Mouse (Mus musculus): ENCODE measurements around the gene Rfc4. TPM values are rescaled to one million over a fixed set of nuclear protein-coding genes. Genes with fewer than 3 reads are reported as not detected.

The Rfc4 gene
- polyA plus RNA-seq, 1 experiment from 2014 or later: 71.7 TPM

DNA sequence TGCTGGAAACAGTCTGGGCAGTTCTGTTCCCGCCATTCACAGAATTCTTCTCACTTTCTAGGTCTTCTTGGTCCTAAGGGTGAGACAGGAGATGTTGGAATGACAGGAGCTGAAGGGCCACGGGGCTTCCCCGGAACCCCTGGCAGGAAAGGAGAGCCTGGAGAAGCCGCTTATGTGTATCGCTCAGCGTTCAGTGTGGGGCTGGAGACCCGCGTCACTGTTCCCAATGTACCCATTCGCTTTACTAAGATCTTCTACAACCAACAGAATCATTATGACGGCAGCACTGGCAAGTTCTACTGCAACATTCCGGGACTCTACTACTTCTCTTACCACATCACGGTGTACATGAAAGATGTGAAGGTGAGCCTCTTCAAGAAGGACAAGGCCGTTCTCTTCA is 29.5 kb upstream of the Rfc4 start:
- 95% methylated on average over 13 of the region's 13 CpGs for WGBS

DNA sequence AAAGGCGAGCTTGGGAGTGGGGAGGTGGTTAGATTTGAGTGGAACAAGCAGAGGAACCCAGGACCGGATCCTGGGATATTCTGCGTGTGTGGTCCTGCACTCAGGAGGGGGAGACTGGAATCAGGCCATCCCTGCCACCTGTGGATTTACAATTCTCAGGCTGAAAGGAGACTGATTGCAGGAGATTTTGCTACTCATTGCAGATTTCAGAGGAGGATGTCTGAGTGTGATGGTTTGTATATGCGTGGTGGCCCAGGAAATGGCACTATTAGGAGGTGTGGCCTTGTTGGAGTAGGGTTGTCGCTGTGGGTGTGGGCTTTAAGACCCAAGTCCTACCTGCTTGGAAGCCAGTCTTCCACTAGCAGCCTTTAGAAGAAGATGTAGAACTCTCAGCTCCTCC is 26.7 kb upstream of the Rfc4 start:
- no peak for ATAC-seq (replicated peaks)
- no peak overlapping the region for H3K4me3 ChIP-seq
- H3K9me3 ChIP-seq: no peaks in the 10 kb centered on the region
- WGBS: 88% methylated on average over 5 of the region's 5 CpGs
- no peak overlapping the region for H3K9ac ChIP-seq (replicated peaks)
- no peaks in the 10 kb centered on the region for H3K4me1 ChIP-seq
- no peaks in the 10 kb centered on the region for H3K36me3 ChIP-seq
- H3K4me2 ChIP-seq (replicated peaks): no peak overlapping the region
- no peak overlapping the region for H3K27ac ChIP-seq (replicated peaks)
- H3K27me3 ChIP-seq: no peaks in the 10 kb centered on the region

More for the DNA sequence above, 29.5 kb upstream of the Rfc4 start:
- no peak for ATAC-seq (replicated peaks)
- Histone ChIP-seq H3K36me3 (no peaks in the 10 kb centered on the region), H3K9ac (replicated peaks) (no peak overlapping the region), H3K9me3 (no peaks in the 10 kb centered on the region), H3K27me3 (no peaks in the 10 kb centered on the region), H3K27ac (replicated peaks) (no peak overlapping the region), H3K4me3 (no peak overlapping the region), H3K4me2 (replicated peaks) (no peak overlapping the region), H3K4me1 (no peaks in the 10 kb centered on the region)

DNA sequence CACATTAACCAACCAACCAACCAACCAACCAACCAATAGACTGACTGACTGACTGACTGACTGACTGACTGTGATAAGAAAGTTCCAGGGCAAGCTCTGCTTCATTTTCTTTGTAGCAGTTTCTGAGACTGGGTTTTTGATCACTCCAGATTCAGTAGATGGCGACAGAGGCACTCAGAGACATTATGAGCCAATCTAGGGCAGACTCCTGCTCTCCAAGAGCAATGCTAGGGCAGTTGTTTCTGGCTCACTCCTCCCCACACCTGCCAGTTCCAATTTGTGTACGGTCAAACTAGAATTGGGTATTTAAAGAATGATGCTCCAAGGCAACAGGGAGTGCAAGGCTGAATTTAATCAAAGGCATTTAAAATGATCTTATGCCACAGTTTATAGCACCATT is 23.9 kb upstream of the Rfc4 start:
- no peaks in the 10 kb centered on the region for H3K9me3 ChIP-seq
- no peak overlapping the region for H3K27ac ChIP-seq (replicated peaks)
- no peak overlapping the region for H3K9ac ChIP-seq (replicated peaks)
- no peaks in the 10 kb centered on the region for H3K4me1 ChIP-seq
- H3K27me3 ChIP-seq: no peaks in the 10 kb centered on the region
- 22% methylated on average over 2 of the region's 2 CpGs for WGBS
- H3K4me2 ChIP-seq (replicated peaks): no peak overlapping the region
- H3K36me3 ChIP-seq: no peaks in the 10 kb centered on the region
- H3K4me3 ChIP-seq: no peak overlapping the region
- no peak for ATAC-seq (replicated peaks)

DNA sequence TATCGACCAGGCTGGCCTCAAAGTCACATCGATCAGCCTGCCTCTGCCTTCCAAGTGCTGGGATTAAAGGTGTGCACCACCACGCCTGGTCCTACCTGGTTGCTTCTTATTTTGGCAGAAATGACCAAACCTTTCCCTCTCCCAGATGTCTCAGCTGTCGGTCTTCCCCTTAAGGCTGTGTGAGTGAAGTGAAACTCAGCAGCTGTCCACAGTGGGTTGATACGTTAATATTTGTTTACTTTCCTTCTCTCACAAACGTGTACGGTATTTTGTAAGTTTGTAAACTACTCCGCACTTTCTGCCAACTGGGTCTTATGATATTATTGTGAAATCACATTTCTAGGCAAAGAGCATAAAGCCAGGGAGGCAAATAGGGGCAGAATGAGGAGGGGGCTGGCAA is 21.9 kb upstream of the Rfc4 start:
- no peak overlapping the region for H3K27ac ChIP-seq (replicated peaks)
- H3K9ac ChIP-seq (replicated peaks): no peak overlapping the region
- H3K4me3 ChIP-seq: no peak overlapping the region
- ATAC-seq (replicated peaks): no peak
- no peaks in the 10 kb centered on the region for H3K9me3 ChIP-seq
- H3K27me3 ChIP-seq: no peaks in the 10 kb centered on the region
- H3K36me3 ChIP-seq: no peaks in the 10 kb centered on the region
- WGBS: 91% methylated on average over 8 of the region's 8 CpGs
- no peak overlapping the region for H3K4me2 ChIP-seq (replicated peaks)
- H3K4me1 ChIP-seq: no peaks in the 10 kb centered on the region

DNA sequence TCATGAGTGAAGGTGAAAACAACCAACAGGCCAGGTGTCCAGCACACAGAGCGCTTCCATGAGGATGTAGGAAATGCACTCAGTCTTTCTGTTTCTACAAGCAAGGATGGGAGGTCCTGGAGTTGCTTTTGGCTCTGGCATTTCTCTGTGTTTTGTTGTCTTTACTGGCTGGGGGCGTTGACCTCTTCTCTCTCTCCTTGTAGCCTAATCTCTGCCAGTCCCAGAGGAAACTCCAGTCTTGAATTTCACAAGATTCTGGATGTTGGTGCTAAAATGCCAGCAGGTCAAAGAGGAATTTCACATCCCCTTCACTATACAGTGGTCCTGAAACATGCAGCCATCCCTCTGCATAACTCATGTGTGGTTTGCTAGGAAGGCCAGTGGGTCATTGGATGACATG is 21.4 kb upstream of the Rfc4 start:
- Histone ChIP-seq H3K9me3 (no peaks in the 10 kb centered on the region), H3K27ac (replicated peaks) (no peak overlapping the region), H3K36me3 (no peaks in the 10 kb centered on the region), H3K4me3 (no peak overlapping the region), H3K27me3 (no peaks in the 10 kb centered on the region), H3K4me2 (replicated peaks) (no peak overlapping the region), H3K4me1 (no peaks in the 10 kb centered on the region), H3K9ac (replicated peaks) (no peak overlapping the region)
- WGBS: 85% methylated on average over 2 of the region's 2 CpGs
- no peak for ATAC-seq (replicated peaks)

DNA sequence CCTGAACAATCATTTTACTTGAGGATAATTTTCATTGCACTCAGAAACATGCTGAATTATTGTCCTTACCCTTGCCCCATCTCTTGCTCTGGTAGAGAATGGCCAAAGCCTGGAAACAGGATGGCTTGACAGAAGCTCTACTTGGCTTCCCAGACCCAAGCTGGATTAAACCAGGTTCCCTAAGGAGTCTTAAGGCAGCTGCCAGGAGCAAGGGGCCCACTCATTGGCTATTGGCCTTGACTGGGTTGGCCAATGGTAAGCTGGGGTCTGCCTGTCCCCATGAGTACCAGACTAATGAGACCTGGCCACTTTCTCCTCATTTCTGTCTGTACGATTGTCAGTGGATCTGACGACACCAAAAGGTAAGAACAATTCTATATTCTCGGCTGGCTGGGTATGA is 18.7 kb upstream of the Rfc4 start, which contains the start of gene Adipoq:
Gene Adipoq (plus strand): TSS at position 257 of the 400 bp plus-strand sequence.
- H3K4me1 ChIP-seq: no peaks in the 10 kb centered on the region
- WGBS: 78% methylated on average over 3 of the region's 3 CpGs
- ATAC-seq (replicated peaks): no peak
- H3K27me3 ChIP-seq: no peaks in the 10 kb centered on the region
- no peaks in the 10 kb centered on the region for H3K9me3 ChIP-seq
- H3K4me2 ChIP-seq (replicated peaks): no peak within 1 kb of the TSS
- no peak within 1 kb of the TSS for H3K9ac ChIP-seq (replicated peaks)
- no peak within 1 kb of the TSS for H3K4me3 ChIP-seq
- no peak within 1 kb of the TSS for H3K27ac ChIP-seq (replicated peaks)
- H3K36me3 ChIP-seq: no peaks in the 10 kb centered on the region

DNA sequence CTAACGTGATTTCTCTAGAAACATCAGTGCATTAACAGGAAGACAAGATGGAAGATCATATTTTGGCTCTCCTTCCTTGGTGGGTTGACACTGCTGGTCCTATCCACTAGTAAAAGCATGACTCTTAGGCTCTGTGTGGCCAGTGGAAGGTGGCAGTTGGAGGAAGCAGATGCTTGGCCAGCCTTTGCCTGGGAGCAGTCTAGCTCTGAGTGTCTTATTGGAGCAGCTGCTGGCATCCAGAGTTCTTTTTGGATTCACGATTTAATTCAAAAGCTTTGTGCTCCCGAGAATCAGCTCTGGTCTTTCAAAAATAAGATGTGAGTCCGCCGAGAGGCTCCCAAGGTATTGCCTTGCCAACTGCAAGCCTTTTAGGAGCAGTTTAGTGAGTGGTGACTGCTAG is 17.7 kb upstream of the Rfc4 start:
- Histone ChIP-seq H3K27me3 (no peaks in the 10 kb centered on the region), H3K4me3 (no peak overlapping the region), H3K4me1 (no peaks in the 10 kb centered on the region), H3K4me2 (replicated peaks) (no peak overlapping the region), H3K9ac (replicated peaks) (no peak overlapping the region), H3K27ac (replicated peaks) (no peak overlapping the region), H3K36me3 (no peaks in the 10 kb centered on the region), H3K9me3 (no peaks in the 10 kb centered on the region)
- ATAC-seq (replicated peaks): no peak
- WGBS: 65% methylated on average over 5 of the region's 5 CpGs

DNA sequence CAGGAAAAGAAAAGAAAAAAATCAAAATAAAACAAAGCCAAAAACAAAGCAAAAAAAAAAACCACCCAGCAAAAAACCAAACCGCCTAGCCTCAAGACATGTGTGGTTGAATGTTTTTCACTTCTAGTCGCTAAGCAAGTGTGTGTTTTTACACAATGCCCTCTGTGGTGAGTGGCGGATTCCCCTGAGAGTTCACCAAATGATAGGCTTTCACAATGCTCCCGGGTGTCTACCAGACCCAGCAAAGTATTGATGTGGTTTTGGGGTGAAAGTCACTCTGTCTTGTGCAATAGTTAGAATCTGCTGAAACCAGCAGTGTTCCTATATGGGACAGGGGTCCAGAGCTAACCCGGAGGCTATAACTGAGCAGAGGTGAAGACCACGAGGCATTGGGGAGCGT is 16.8 kb upstream of the Rfc4 start:
- no peak for ATAC-seq (replicated peaks)
- H3K4me3 ChIP-seq: no peak overlapping the region
- no peak overlapping the region for H3K4me2 ChIP-seq (replicated peaks)
- H3K27me3 ChIP-seq: no peaks in the 10 kb centered on the region
- H3K36me3 ChIP-seq: no peaks in the 10 kb centered on the region
- no peaks in the 10 kb centered on the region for H3K9me3 ChIP-seq
- H3K27ac ChIP-seq (replicated peaks): no peak overlapping the region
- WGBS: 85% methylated on average over 7 of the region's 7 CpGs
- H3K9ac ChIP-seq (replicated peaks): no peak overlapping the region
- no peaks in the 10 kb centered on the region for H3K4me1 ChIP-seq

DNA sequence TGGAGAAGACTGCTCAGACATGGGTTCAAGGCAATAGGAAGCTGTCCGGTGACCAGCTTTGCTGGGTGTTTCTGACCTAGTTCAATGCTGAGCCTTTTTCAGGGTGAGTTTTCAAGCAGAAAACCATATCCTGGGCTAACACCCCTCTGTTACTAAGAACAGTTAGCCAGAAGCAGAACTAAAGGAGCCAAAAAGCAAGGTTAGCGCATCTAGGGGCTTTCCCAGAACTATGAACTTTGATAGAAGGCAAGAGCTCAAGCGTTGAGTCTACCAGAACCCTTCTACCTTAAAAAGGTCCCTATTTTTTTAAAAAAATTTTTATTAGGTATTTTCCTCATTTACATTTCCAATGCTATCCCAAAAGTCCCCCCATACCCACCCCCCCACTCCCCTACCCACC is 13.4 kb upstream of the Rfc4 start:
- Histone ChIP-seq H3K4me2 (replicated peaks) (no peak overlapping the region), H3K36me3 (no peaks in the 10 kb centered on the region), H3K9ac (replicated peaks) (no peak overlapping the region), H3K4me1 (no peaks in the 10 kb centered on the region), H3K27ac (replicated peaks) (no peak overlapping the region), H3K4me3 (no peak overlapping the region), H3K9me3 (no peaks in the 10 kb centered on the region), H3K27me3 (no peaks in the 10 kb centered on the region)
- ATAC-seq (replicated peaks): no peak
- WGBS: 95% methylated on average over 3 of the region's 3 CpGs

DNA sequence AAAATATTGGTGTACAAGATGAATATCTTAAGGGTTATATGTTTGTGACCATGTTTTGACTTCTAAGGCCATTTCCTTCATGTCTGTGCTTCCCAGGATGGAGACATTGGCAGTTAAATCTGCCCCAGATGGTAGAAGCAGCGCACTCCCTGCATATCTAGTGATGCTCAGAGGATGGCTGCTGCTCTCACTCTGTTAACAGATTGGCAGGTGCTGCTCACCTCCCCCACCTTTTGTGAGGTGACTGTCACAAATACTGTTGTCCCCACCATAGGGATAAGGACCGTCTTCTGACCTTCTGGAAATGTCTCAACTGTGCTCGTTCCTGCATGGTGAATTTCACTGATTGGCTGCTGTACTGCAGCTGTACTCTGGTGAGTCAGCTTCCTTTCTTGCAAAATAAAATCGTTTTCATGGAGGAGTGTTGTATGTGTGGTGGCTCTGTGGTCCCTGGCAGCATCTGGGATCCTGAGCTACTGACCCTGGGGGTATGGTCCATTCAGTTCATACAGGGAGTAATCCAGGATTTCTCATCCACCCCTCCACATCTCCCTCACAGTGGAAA is 9.0 kb upstream of the Rfc4 start:
- Histone ChIP-seq H3K27ac (replicated peaks) (no peak overlapping the region), H3K4me1 (no peaks in the 10 kb centered on the region), H3K4me3 (no peak overlapping the region), H3K36me3 (no peaks in the 10 kb centered on the region), H3K27me3 (no peaks in the 10 kb centered on the region), H3K4me2 (replicated peaks) (no peak overlapping the region), H3K9ac (replicated peaks) (no peak overlapping the region), H3K9me3 (no peaks in the 10 kb centered on the region)
- 58% methylated on average over 4 of the region's 4 CpGs for WGBS
- ATAC-seq (replicated peaks): no peak

DNA sequence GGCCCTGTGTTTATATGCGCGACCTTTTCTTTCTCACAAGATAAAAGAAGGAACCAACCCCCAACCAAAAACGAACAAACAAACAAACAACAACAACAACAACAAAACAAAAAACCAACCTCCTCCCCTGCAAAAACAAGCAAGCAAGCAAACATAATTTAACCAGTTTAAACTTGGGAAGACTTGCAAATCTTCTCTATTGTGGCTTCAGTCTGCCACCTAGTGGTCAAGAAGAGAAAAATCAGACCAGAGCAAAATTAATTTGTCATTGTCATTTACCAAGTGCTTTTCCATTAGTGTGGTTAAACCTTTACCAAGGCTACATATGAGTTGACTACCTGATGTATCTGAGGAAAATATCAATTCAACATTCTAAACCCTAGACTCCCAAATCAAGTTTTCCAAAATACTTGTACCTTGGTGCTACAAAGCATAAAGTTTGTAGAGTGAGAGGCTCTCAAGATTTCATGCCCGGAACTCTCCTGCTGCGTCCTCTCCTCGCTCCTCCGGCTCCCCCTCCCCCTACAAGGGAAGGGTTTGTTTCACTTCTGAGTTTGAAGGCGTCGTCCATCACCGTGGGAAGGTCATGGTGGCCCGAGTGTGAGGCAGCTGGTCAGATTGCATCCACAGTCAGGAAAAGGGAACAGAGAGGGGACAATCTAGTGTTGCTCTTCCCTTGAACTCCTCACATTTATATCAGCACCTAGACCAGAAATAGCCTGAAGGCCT is 8.0 kb upstream of the Rfc4 start:
- Histone ChIP-seq H3K27me3 (no peaks in the 10 kb centered on the region), H3K36me3 (no peaks in the 10 kb centered on the region)
- WGBS: 27% methylated on average over 11 of the region's 11 CpGs

DNA sequence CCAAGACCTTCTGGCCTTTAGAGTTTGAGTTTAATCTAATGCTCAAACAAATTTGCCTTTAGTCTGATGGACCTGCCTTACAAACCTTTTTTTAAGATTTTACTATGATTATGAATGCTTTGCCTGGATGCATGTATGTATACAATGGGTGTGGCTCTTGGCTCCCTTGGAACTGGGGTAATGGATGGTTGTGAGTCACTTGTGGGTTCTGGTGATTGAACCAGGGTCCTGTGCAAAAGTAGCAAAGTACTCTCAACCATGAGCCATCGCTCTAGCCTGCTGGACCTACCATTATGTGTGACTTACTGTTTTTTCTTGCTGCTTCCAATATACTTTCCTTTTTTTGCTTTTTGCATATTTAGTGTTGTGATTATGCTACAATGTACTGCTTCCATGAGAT is 4.8 kb upstream of the Rfc4 start:
- no peak for ATAC-seq (replicated peaks)
- Histone ChIP-seq H3K36me3 (no peaks in the 10 kb centered on the region), H3K27me3 (no peaks in the 10 kb centered on the region), H3K4me2 (replicated peaks) (no peak overlapping the region), H3K4me3 (no peak overlapping the region), H3K9ac (replicated peaks) (no peak overlapping the region), H3K9me3 (no peaks in the 10 kb centered on the region), H3K27ac (replicated peaks) (no peak overlapping the region), H3K4me1 (peaks cover 16% of the 10 kb centered on the region)
- WGBS: 100% methylated on average over 1 of the region's 1 CpGs

More for the DNA sequence above, 8.0 kb upstream of the Rfc4 start:
- no peak for ATAC-seq (replicated peaks)
- Histone ChIP-seq H3K27ac (replicated peaks) (no peak overlapping the region), H3K9me3 (no peaks in the 10 kb centered on the region), H3K4me3 (no peak overlapping the region), H3K4me1 (no peaks in the 10 kb centered on the region), H3K9ac (replicated peaks) (no peak overlapping the region), H3K4me2 (replicated peaks) (no peak overlapping the region)

DNA sequence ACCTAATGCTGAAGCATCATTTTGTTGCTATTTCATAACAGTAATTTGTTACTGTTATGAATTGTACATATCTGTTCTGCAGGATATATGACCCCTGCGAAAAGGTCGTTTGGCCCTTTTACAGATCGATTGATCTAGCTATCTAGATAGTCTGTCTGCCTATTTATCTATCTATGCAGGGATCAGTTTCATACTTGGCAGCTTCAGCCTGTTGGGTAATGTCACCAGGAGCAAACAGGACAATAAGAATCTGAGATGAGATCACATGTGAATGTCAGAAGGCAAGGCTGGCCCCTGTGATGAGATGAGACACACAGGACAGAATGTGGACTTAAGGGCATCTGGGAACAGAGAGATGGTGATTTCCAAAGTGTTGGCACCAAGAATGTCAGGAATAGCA is 2.8 kb upstream of the Rfc4 start:
- no peak overlapping the region for H3K4me2 ChIP-seq (replicated peaks)
- H3K9ac ChIP-seq (replicated peaks): no peak overlapping the region
- H3K36me3 ChIP-seq: no peaks in the 10 kb centered on the region
- no peaks in the 10 kb centered on the region for H3K9me3 ChIP-seq
- peaks cover 26% of the 10 kb centered on the region for H3K4me1 ChIP-seq
- no peak overlapping the region for H3K27ac ChIP-seq (replicated peaks)
- 86% methylated on average over 3 of the region's 3 CpGs for WGBS
- no peak for ATAC-seq (replicated peaks)
- no peak overlapping the region for H3K4me3 ChIP-seq
- H3K27me3 ChIP-seq: no peaks in the 10 kb centered on the region

Measured in forebrain, embryonic 15.5 days (tissue).